Mouse (Mus musculus): ENCODE measurements around the gene Nrn1l.

The Nrn1l gene

GRCm38 (mm10) chr8:105890870-105891269 lies 2.5 kb upstream of the Nrn1l start:
- no peak for DNase-seq (ENCODE audit: low spot score)

- no peak for DNase-seq (ENCODE audit: low spot score)
Measured at GRCm38 (mm10) chr8:105892432-105892831, 935 bp upstream of the Nrn1l start.

GRCm38 (mm10) chr8:105897801-105898480 lies 4.6 kb downstream of the Nrn1l start:
- no peak for DNase-seq (ENCODE audit: low spot score)

- peak; percentile 92 for DNase-seq (ENCODE audit: low spot score)
Measured at GRCm38 (mm10) chr8:105900180-105900940, 7.0 kb downstream of the Nrn1l start, which contains the start of gene Pskh1. Gene Pskh1 (plus strand): TSS chr8:105900441.

- no peak for DNase-seq (ENCODE audit: low spot score)
Measured at GRCm38 (mm10) chr8:105900941-105901616, 7.7 kb downstream of the Nrn1l start.

GRCm38 (mm10) chr8:105919390-105919789 lies 26.0 kb downstream of the Nrn1l start:
- no peak for DNase-seq (ENCODE audit: low spot score)

- DNase-seq (ENCODE audit: low spot score), result no peak
Measured at GRCm38 (mm10) chr8:105925123-105925522, 31.8 kb downstream of the Nrn1l start.

GRCm38 (mm10) chr8:105930602-105931001 lies 37.2 kb downstream of the Nrn1l start:
- DNase-seq (ENCODE audit: low spot score), result peak; percentile 87

- DNase-seq (ENCODE audit: low spot score), result no peak
Measured at GRCm38 (mm10) chr8:105931271-105931670, 37.9 kb downstream of the Nrn1l start.

GRCm38 (mm10) chr8:105932525-105932924 lies 39.2 kb downstream of the Nrn1l start:
- DNase-seq (ENCODE audit: low spot score), result no peak

GRCm38 (mm10) chr8:105933762-105934161 lies 40.4 kb downstream of the Nrn1l start, which contains the start of gene Ctrl:
Gene Ctrl (minus strand): TSS chr8:105933862.
- no peak for DNase-seq (ENCODE audit: low spot score)

GRCm38 (mm10) chr8:105935105-105935504 lies 41.7 kb downstream of the Nrn1l start:
- DNase-seq (ENCODE audit: low spot score), result no peak

GRCm38 (mm10) chr8:105935863-105936603 lies 42.7 kb downstream of the Nrn1l start:
- DNase-seq (ENCODE audit: low spot score), result no peak

- DNase-seq (ENCODE audit: low spot score), result peak; percentile 75
Measured at GRCm38 (mm10) chr8:105936866-105937475, 43.6 kb downstream of the Nrn1l start.

- DNase-seq (ENCODE audit: low spot score), result peak; percentile 40
Measured at GRCm38 (mm10) chr8:105937496-105938305, 44.3 kb downstream of the Nrn1l start.

GRCm38 (mm10) chr8:105938306-105938669 lies 44.9 kb downstream of the Nrn1l start, which contains the start of gene Psmb10:
Gene Psmb10 (minus strand): TSS chr8:105938444.
- no peak for DNase-seq (ENCODE audit: low spot score)

- DNase-seq (ENCODE audit: low spot score), result no peak
Measured at GRCm38 (mm10) chr8:105942026-105942425, 48.7 kb downstream of the Nrn1l start.

- DNase-seq (ENCODE audit: low spot score), result no peak
Measured at GRCm38 (mm10) chr8:105942542-105942941, 49.2 kb downstream of the Nrn1l start.

GRCm38 (mm10) chr8:105943321-105943739 lies 50.0 kb downstream of the Nrn1l start, which contains the start of gene Lcat:
Gene Lcat (minus strand): TSS chr8:105943382.
- DNase-seq (ENCODE audit: low spot score), result no peak
